Mouse (Mus musculus) erythroblast, embryonic 14.5 days (primary cell): ENCODE data around the gene Best3.

Source experiments
- GATA1 ChIP-seq: IDR thresholded peaks from 2 replicates; pipeline ENCODE4 v1.6.1; 2012; ENCODE audit warnings: low read length, inconsistent platforms, mixed read lengths
- TAL1 ChIP-seq: IDR thresholded peaks from 3 replicates; pipeline ENCODE4 v1.6.1; 2012; ENCODE audit warnings: low read length, inconsistent platforms, mixed read lengths

DNA sequence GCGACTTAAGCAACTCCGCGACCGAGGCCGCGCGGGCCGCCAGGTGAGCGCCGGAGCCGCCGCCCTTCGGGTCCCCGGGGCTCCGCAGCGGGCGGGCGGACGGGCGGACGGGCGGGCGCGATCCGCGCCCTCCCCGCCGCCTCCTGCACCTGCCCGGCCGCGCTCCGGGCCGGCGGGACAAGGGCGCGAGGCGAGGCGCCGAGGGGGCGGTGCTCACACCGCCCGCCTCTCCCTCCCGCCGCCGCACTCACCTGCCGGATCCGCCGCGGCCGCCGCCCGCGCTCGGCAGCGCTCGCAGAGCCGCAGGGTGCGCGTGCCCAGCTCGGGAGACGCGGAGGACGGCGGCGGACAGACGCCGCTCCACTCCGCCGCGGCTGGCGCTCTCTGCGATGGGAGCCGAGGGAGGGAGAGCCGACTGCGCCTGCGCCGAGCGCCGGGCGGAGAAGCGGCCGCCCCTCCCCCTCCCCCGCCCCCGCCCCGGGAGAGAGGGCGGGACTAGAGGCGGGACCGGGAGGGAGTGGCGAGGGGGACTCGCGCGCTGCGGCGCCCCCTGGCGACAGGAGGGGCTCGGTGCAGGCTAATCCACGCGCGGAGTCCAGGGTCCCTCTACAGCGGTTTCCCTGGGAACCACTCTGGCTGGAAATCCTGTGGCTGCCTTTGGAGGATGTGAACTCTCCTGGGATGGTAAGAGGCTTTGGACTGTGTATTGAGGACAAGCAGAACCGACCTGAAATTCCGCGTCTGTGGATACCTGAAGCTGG is 35.9 kb upstream of the Best3 start, which contains the start of gene Rab3ip:
- no peak for TF ChIP-seq TAL1
- TF ChIP-seq GATA1, result no peak
